Mouse (Mus musculus) spleen, adult 12 weeks (tissue): Measurements from ENCODE around the gene Htr6.

Source experiments
- DNase-seq: peaks from one replicate; pipeline ENCODE4 v3.0.0; 2022; ENCODE audit warnings: low spot score

Htr6 gene

DNA sequence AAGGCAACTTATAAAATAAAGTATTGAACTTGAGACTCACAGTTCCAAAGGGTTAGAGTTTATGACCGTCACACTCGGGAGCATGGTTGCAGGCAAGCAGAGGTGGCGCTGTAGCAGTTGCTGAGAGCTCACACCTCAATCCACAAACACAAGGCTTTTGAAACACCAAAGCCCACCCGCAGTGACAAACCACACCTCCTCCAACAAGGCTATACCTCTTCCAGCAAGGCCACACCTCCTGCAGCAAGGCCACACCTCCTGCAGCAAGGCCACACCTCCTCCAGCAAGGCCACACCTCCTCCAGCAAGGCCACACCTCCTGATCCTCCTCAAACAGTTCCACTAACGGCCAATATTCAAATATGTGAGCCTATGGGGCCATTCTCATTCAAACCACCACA is 30.8 kb downstream of the Htr6 start:
- DNase-seq: no peak

DNA sequence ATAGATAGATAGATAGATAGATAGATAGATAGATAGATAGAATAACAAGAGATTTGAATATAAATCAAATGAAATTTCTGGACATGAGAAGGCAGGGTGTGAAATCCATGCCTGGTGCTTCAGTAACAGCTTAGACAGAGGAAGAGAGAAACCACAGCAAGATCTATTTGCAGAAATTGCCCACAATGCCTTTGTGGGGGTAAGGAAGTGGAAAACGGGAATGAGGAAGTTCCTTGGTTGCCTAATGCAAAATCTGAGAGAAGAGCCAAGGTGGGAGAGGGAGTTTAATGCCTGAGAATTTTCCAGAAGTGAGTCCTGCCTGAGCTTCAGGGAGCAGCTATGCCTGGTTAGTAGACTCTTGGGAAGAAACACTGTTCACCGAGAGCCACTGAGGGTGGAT is 31.8 kb downstream of the Htr6 start:
- no peak for DNase-seq

DNA sequence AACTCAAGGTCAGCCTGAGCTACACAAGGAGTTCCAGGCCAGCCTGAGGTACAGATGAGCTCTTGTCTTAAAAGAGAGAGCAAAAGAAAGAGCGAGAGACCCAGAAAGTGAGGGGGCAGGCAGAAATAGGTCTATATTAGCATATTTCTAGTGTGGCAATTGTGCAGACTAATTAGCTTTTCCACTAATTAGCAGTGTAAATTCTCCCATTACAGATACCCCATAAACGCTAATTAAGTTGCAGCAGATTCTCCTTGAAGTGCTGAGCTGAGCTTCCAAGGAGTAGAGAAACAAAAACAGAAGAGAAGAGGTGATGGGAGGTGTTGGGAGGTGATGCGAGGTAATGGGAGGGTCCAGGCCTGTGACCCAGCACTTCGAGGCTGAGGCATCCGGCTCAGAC is 32.8 kb downstream of the Htr6 start:
- no peak for DNase-seq

DNA sequence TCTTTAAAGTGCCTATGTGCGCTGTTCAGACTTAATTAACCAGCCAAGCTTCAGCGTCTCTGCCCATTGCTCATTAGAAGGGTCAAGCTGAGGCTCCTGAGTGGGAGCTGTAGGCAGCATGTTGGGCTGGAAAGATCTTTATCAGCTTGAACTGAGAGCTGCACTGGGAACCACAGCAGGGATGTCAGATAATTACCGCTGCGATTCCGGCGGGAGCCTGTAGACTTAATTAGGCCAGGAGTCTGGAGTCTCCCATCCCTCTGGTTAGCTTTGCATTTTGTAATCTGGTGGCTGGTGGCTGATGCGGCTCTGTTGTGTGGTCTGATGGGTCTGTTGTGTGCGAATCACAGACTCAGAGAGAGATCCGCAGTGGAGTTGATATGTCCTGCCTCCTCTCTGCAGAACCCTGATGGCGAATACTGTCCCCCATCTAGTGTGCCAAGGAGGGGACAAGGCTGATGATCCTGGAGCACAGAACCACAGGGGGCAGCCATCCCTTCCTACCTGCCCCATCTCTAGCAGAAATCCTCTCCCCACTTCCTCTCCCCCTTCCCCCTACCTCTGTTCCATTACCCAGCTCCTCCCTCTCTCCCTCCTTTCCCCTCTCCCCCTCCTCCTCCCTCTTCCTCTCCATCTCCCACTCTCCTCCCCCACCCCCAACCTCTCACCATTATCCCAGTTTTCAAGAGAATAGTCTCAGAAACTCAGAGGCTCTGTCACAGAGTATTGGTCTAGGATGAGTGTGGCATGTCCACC is 35.1 kb downstream of the Htr6 start:
- DNase-seq: no peak

DNA sequence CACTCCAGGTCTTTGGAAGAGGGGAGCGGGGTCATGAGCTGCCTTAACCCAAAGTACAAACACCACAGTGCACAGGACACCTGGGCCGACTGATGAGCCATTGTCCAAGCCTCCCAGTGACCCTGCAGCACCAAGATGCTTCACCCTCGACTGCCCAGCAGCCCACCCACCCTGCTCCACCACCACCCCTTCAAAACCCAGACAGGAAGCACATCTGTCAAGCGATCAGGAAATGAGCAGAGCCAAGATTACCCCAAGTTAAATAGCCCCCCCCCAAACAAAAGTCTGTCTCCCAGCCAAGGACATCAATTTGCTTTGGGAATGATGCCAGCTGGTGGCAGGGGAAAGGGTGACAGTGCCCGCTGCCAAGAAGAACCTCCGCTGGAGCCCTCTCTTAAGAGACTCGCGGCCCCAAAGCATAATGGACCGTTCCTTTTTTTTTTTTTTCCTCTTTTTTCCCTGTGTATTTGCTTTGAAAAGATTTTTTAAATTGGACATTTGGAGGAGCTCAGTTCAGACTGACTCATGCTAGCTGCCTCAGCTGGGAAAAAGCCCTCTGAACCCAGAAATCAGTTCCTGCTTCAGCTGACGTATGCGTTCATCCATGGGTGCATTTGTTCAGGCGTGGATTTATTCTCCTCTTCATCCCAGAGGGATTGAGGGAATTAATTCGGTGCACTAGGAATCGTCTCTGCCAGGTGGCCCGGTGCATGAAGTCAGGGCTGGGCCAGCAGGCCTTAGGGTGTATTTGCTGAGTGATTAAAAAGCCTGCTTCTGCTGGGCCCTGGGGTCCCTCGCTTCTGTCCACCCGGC is 37.4 kb downstream of the Htr6 start:
- DNase-seq: no peak

DNA sequence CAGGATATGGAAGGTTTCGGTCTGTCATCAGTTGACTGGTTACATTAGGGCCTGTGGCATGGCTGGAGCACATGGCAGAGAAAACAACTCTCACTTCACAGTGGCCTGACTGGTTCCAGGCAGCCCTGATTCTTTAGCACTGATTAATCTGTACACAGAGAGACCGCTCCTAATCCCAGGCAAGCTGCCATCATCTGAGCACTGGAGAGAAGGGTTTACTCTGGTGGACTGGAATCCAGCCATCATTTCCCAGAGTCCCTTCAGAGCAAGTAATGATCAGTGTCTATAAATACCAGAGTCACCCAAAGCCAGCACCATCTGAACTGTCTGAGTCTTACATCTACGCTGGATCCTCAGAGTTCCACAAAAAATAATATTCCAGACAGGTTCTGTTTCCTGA is 39.6 kb downstream of the Htr6 start:
- DNase-seq: no peak

DNA sequence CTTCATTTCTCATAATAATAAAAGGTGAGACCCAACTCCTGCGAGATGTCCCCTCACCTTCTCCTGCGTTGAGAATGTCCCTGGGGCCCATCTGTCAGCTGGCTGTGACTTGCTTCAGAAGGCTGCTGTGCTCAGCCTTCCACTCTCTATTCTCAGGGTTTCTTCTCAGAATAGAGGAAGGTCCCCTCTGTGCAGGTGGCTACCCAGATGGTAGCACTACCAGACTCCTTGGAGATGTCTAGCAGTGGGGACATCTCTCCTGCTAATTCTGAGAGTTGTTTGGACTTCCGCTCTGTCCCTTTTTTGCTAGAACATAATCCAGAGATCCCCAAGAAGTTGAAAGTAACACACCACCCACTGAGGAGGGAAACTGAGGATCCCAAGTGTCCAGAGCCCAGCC is 40.4 kb downstream of the Htr6 start:
- DNase-seq: no peak

DNA sequence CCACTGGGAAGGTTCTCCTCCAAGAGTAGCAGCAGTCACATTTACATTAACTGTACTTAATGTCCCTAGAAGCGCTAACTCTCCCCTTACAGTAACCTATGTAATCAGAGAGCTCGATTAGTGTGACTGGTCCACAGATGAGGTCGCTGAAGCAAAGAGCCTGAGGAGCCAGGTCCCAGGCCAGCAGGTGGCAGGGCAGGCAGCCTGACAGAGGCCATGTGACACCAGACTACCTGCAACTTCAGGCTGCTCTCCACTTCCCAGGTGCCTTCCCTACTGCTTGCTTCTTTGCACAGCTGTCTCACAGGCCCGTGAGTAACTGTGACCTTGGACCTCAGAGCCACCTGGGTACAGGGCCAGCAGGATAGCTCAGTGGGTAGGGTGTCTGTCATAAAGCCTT is 40.8 kb downstream of the Htr6 start:
- no peak for DNase-seq

DNA sequence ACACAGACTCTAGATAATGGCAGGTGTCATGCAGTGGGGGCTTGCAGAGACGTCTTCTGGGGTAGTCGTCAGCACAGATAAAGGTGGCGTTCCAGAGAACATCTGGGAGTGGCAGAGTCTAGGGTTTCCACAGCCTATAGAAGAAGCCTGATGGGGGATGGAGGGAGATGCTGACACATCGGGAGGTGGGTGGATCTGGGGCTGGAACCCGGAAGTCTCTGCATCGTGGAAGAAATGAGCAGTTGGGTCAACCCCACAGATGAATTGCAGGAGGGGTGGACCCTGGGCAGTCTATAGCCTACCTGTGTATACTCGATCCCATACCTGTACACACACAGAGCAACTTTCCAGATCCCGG is 41.4 kb downstream of the Htr6 start:
- no peak for DNase-seq

DNA sequence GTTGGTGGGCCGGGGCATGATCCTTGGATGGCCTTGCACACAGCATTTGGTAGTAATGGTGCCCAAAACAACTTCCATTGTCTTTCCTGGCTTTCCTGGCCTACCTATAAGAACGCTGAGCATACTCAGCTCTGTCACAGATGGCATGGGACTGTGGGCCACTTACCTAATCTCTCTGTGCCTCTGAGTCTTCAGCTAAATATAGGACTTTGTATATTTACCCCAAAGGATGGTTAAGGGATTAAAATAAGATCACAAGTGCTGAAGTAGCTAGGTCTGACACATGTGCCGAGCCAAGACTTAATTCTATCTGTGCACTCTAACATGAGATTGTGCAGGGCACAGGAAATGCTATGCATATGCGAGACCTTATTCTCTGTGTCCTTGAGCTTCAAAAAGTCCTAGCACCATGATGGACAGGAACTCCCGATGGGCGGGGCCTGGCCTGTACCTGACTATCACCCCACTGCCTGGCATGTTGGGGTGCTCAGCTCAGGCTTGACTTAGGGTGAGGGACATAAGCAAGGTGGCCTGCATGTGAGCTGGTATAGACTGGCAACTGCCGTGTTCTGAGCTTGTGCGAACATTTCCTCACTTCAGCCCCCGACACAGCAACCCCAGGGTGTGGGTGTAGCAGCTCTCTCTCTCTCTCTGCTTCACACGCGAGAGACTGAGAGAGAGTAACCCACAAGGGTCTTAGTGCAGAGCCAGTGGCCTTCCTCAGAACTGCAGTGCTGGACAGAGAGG is 41.9 kb downstream of the Htr6 start:
- DNase-seq: no peak

DNA sequence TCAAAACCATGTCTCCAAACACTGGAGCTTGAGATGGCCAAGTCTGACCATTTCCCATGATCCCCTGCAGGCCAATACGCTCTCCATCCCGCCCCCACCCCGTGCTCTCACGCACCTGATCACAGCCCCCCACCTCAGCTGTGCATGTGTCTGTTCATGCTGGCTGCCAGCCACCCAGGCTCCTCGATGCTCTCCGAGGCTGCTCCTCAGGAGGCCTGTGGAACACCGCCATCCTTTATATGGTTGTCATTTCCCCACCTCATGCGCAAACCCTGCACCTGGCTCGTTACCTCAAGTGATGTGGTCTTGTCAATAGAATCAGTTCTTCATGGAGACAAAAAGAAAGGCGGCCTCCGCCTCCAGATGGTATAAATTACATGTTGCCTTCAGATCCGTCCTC is 42.8 kb downstream of the Htr6 start:
- no peak for DNase-seq

DNA sequence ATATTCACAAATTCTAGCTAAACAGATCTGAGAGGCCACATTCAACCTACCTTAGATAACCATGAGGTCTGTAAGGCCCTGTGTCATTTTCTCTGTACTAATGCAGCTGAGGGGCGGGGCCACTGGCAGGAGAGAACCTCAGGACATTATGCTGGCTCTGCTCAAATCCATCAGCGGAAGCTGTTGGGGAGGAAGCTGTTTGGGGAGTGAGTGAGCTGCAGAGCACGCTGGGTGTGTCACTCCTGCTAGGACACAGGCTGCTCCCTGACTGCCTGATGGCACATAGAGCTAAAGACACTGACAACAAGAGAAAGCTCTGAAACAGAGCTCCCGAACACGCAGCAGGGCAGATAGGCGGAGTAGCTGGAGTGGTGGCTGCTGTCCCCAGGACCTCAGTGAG is 44.7 kb downstream of the Htr6 start:
- DNase-seq: no peak

DNA sequence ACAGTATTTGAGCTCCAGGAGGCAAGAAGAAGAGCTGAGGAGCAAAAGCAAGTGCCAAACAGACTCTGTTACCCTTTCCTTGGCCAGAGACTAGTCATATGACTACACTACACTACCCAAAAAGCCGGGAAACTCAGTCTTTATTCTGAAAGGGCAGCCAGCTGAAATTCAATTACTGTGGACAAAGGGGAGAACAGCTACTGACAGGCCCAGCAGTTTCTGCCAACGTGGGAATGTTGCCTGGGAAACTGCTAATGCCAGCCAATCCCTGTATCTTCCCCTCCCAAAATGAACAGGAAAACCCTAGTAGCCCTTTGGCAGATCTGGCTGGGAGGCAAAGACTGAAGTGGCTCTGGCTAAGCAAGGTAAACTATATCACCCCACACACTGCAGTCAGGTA is 51.0 kb downstream of the Htr6 start:
- no peak for DNase-seq

DNA sequence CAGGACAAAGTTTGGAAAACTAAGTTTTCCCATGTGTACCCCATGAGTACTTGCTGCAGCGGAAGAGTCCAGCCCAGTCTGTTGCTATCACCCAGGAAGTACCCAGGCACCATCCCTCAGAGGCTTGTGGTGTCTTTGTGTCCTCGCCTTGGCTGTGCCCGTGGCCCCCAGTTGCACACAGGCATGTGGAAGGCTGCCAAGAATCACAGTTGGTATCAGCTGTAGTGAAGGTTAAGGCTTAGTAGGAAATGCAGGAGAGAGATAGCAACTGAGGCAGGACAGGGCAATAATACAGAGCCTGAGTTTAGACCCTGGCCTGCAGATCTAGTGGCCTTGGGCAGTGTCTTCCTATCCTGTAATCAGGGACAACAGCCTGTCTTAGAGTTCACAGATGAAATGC is 55.0 kb downstream of the Htr6 start:
- no peak for DNase-seq

DNA sequence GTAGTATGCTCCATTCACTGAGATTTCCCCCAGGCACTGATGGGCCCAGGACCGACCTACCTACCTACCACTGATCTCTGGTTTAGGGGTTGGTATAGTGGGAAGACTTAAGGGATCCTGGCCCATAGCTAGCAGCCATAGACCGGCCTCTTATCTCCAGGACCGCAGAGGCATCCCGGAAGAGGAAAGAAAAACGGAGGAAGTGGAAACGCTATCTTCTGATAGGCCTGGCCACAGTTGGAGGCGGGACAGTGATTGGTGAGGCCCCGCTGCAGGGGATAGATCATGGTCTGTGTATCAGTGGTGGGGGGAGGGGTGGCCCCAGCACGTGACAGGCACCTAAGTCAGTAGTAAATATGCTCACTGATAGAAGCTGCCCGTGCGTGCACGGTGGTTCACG is 56.0 kb downstream of the Htr6 start:
- DNase-seq: no peak

DNA sequence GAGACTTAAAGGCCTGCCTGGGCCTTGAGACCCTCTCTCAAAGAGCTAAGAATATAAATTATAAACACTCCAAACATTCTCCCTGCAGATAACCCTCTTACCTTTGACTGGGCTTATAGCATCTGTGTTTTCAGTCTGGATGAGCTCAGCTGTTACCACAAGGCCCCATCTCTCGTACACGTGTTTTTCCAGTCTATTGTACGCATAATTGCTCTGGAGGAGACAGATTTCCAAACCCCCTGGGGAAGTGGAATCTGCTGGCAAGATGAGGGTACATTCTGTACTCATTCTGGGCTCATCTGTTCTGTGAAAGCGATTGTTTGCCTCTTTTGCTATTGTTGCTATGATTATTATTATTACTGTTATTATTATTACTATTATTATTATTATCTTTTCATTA is 56.4 kb downstream of the Htr6 start:
- no peak for DNase-seq

DNA sequence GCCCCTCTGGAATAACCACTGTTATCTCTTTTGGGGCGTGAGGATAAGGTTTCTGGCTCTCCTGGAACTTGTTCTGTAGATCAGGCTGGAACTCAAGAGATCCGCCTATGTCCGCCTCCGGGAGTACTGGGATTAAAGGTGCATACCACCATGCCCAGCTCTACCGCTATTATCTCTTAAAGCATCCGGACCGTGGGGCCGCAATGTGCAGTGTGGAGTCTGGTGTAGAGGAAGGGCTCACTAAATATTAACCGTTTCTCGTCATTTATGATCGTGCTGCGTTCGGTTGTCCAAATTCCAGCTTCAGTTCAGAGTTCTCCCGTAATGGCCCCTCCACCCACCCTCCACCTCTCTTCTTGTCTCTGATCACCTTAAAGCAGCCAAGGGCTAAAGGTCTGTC is 57.0 kb downstream of the Htr6 start:
- DNase-seq: no peak

DNA sequence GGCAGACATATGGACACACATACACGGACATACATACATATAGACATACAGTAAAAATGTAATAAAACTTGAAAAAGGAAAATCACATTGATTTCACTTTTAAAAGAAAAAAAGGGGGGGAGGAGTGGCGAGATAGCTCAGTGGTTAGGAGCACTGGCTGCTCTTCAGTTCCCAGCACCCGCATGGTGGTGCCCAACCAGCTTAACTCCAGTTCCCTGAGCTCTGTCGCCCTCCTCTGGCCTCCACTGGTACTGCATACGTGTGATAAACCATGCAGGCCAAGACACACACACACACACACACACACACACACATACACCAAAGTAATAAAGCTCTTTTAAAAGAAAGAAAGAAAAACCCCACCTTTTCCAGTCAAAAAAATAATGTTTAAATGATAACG is 60.6 kb downstream of the Htr6 start:
- no peak for DNase-seq

DNA sequence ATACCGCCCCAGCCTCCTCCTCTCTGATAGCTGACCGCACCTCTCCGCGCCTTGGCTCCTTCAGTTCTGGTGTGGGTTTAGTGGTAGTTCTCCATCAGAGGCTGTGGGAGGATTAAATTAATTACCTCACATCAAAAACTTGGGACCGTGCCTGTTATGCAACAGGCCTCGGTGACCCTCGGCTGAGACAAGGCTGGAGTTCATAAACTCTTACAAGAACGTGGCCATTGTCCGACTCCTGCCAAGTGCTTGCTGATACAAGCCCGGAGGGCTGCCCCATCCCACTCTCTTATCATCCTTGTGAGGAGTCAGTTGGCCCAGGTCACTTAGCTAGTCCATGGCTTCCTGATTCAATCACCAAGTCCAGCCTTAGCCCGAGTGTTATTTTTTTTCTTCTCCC is 62.1 kb downstream of the Htr6 start:
- DNase-seq: no peak

DNA sequence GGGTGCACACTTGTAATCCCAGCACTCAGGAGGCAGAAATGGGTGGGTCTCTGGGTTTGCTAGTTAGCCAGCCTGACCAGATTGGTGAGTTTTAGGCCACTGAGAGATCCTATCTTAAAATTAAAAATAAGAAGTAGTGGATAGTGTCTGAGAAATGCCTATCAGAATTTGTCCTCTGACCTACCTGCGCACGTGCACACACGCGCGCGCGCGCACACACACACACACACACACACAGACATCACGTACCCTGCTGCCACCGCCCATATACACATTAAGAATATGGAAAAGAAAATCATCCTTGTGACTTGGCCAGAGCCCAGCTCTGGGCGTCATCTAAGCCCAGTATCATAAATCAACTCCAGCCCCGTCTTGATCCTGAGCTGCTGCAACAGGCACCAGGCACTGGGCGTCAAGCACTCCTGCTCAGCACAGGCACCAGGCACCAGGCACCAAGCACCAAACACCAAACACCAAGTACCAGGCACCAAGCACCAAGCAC is 64.1 kb downstream of the Htr6 start:
- DNase-seq: no peak
